Mouse (Mus musculus): ENCODE results near the gene Cacna1c.

The Cacna1c gene

DNA sequence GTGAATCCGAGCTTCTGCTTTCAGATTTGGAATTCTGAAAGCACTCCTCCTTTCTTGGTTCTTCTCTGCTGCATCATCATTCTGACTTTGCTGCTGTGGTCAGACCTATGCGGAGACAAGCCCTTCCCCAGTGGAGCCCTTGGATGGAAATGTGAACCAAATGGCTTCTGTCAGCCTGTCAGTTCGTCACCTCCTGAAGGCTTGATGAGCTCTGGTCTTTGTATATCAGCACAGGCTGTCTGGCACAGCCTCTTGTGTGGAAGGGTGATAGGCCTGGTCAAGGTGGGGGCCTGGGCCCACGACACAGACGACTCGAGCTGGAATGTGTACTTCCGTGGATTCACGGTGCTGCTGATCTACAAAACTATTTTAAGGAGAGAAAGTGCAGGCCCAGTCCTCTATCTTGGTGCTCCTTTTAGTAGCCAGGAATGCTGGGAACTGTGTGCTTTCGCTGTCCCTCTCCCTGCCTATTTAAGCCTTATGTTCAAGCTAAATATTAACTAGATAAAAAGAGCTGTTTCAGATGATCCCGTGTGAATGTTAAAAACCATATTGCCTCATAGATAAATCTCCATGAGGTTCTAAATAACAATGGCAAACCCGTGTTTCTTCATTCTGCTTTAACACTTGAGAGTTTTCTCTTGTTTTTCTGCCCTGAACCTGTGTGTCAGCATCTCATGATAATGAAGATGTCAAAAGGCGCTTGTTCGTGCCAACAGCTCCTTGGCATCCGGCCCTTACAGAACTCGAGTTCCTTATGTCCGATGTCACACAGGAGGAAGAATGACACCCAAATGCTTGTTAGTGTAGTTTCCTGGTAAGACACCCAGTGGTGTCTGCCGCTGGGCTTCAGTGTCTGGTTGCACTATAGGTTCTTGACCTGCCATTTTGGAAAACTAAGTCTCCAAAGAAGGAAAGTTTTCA is at the start of gene Cacna1c:
Gene Cacna1c (minus strand): TSS at position 37 of the 924 bp plus-strand sequence.
- DNase-seq = peak; percentile 36 to 61

- no peak for DNase-seq
Measured at GRCm38 (mm10) chr6:119240871-119241705, 44.9 kb upstream of the Cacna1c start.

- no peak for DNase-seq
Measured at GRCm38 (mm10) chr6:119240256-119240655, 44.0 kb upstream of the Cacna1c start.

DNA sequence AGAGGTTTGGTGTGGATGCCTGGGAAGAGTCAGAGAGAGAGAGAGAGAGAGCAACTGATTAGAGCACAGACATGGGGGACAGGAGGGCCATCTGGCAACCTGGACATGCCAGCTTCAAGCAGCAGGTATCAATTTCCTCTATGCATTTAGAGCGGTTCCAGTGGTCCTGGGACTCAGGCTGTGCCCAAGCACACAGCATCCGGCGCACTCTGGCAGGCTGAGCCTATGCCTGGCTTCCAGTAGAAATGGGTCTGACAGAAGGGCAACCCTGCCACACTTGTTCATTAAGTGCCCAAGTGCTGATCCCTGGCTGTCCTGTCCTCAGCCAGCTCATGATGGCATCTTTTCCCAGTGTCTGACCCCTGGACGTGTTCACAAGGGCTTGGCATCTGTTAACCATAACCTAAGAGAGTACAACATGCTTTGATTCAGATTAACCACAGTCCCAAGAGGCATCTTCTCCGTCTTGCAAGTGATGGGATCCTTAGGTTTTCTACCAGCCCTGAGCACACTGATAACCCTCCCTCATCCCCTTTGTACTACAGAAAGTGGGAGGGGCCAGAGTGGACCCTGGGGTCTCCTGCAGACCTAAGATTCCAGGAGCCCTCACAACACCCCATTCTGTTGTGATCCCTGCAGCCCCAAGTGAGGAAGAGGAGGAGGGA is 43.3 kb upstream of the Cacna1c start:
- DNase-seq = peak in 1 of 2 experiments; percentile 43

DNA sequence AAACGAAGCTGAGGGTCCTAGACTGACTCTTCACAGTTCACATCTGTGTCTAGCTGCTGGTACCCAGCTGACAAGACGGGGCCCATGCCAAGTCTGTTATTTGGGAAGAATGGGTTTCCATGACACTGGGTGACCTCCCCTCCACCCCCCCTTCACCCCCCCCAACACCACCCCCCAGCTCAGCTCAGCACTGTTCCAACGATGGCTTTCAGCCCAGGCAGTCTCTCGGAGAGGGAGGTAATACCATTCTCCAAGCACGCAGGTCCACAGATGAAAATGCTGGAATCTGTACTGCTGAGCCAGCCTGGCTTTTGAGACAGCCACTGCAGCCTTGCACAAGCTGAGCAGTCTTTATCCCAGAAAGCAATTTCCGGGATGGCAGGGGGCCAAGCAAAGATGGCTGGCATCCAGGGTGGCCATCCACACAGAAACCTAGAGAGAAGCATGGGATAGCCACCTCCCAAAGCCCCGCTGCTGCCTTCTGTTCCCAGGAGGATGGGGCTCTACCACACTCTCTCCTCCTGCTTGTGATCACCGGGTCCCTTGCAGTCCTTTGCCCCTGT is 41.3 kb upstream of the Cacna1c start:
- DNase-seq = peak; percentile 93

GRCm38 (mm10) chr6:119236241-119236640 is 40.0 kb upstream of the Cacna1c start, which contains the start of gene Cacna2d4:
TSS of gene Cacna2d4 (plus strand) at chr6:119236526.
- no peak for DNase-seq

DNA sequence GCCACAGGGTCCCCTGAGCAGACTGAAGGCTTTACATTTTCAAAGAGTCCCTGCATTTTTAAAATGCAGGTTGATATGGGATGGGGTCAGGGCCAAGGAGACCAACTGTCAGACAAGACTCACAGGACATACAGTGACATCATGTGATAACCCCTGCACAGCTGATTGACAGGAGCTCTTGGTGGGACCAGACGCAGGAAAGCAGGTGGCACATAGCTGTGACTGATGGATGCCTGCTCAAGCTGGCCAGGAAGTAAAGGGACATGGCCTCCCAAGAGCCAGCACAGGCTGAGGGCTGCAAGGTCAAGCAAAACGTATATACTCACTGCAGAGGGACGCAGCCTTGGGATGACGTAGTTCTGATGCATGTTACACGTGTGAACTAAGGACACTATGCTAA is 39.2 kb upstream of the Cacna1c start:
- DNase-seq = no peak

- no peak for DNase-seq
Measured at GRCm38 (mm10) chr6:119233066-119233465, 36.8 kb upstream of the Cacna1c start.

DNA sequence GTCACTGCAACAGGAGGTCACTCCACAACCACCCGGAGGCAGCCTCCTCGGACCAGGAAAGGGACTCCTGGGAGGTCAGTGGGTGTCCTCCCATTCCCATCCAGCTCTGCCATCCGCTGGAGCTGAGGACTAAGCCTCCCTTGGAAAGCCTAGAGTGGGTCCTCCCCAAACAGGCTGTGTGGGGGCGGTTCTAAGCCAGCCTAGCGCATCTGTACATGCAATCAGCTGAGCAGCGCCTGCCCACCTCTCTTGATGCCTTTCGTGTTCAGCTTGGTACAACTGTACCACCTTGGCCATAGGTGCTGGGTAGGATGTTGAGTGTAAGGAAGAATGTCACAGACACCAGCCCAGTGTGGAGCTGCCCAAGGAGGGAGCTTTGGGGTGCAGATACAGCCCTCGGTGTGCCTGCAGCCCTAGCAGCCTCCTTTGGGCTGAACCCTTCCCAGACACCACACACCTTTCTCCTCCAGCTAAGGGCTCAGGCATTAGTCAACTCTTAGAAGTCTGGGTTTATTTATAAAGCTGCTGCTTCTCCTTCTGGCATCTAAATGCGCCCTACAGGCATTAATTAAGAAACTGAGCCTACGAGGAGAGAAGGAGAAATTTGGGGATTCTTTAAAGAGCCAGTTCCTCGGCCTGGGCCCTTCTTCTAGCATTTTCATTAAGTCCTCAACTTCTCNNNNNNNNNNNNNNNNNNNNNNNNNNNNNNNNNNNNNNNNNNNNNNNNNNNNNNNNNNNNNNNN is 32.8 kb upstream of the Cacna1c start:
- no peak for DNase-seq

GRCm38 (mm10) chr6:119227001-119227400 is 30.8 kb upstream of the Cacna1c start:
- DNase-seq = no peak

GRCm38 (mm10) chr6:119225731-119226130 is 29.5 kb upstream of the Cacna1c start:
- no peak for DNase-seq

DNA sequence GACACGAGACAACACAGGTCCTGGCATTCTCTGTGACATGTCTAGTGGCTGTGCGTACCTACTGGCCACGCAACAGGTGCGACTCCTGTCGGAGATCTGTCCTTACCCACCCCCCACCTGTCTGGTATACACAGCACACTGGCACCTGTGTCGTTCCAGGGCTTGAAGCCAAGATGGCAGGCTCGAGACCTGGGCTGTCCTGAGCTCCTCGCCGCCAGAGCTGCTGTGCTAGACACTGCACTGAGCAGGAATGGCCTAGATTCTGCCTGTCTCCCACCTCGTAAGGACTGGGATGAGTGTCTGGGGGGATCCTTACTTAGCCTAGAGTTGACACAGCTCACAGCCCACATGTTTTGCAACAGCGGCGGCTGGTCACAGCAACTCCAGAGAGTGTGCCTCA is 29.0 kb upstream of the Cacna1c start:
- peak in 1 of 2 experiments; percentile 62 for DNase-seq

DNA sequence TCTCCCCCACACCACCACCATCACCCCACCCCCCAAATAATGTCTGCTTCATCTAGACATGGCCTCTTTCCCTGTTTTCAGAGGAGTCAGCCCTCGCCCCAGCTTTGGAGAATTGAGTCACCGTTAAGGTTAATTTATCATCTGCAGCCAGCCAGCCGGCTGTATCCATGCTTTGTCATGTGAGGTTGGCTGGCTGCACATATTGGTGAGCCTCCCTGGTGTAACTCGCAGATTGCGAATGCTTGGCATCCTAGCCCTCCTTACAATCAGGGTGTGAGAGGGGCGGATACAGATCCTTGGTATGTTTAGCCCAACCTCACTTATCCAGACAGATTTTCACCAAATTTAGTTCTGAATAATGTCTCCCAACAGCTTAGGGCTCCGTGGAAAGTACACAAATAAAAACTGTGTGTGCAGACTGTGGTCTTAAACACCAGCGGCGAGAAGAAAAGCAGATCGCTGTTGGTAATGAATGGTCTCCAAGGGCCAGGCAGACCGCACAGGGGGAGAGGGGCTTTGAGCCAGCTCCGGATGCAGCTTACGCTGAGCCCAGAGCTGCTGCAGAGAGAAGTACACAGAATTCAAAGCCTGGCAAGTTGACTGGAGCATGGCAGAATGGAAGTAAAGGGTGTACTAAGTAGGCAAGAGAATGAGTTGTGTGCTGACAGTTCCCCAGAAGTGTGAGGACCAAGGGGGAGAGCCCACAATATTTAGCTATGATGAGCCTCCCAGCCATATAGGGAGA is 28.4 kb upstream of the Cacna1c start:
- DNase-seq = no peak

- DNase-seq = peak; percentile 66 to 71
Measured at GRCm38 (mm10) chr6:119220297-119220696, 24.1 kb upstream of the Cacna1c start.

- peak; percentile 56 to 58 for DNase-seq
Measured at GRCm38 (mm10) chr6:119219237-119219870, 23.1 kb upstream of the Cacna1c start.

GRCm38 (mm10) chr6:119218591-119218990 is 22.4 kb upstream of the Cacna1c start:
- peak in 1 of 2 experiments; percentile 1 for DNase-seq

DNA sequence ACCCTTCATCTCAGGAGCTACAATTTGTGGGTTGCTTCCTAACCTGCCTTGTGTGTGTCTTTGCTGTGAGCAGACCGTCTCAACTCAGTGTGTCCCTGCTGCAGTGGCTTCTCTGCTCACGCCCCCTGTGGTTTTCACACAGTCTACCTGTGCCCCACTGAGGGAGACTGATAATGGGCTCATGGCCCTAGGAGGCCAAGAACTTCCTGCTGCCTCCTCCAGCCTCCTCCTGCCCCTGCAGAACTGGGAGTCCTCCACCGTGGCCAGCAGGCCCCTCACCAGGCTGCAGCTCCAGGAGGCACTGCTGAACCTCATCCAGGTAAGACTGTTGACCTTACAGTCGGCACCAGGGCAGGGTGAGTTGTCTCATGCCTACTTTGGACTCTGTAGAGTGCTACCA is 21.4 kb upstream of the Cacna1c start:
- peak in 1 of 2 experiments; percentile 5 for DNase-seq

DNA sequence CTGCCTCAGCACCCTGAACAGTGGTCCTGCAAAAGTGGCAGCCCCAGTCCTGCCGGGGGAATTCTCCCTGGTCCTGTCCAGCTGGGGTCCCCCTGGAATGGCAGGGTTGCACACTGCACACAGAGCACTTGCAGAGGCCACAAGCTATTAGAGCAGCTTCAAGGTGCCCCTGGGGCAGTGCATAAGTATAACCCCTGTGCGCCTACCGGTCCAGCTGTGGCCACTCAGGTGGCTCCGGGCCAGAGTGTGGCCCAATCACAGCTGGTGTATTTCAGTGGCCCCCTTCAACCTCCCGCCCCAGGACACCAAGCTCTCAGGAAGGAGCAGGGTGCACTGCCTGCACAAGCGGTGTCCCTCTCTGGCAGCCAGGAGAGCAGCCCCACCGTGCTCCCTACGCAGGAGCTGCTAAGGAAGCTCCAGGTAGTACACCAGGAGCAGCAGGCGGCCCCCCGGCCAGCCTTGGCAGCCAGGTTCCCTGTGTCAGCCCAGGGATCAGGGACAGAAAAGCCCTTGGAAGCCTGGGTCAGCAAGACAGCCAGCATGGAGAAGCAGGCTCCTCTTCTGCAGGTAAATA is 18.9 kb upstream of the Cacna1c start:
- peak in 1 of 2 experiments; percentile 2 for DNase-seq

- peak in 1 of 2 experiments; percentile 1 for DNase-seq
Measured at GRCm38 (mm10) chr6:119214190-119214589, 18.0 kb upstream of the Cacna1c start.

DNA sequence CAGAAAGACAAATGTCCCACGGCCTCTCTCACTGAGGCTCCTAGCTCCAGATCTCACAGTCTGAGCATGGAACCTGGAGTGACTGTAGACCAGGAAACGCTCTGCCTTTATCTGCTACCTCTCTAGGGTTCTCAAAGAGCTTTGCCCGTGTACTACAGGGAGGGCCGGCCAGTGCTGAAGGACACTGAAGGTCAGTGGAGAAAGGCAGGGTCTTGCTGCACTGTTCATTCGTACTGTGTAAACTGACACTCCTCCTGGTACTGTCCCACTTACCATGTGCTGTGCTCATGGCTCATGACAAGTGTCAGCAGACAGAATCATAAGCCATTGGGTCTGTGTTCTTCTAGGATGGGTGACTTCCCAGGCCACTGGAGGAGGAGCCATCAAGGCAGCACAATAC is 17.2 kb upstream of the Cacna1c start:
- DNase-seq = no peak
